Mouse (Mus musculus) G1E (cell line): Measurements from ENCODE around the gene Mcur1. TPM values are rescaled to one million over a fixed set of nuclear protein-coding genes. Genes with fewer than 3 reads are reported as not detected.

ENCODE experiments used
- ATAC-seq: 2 replicates; pipeline ENCODE4 v1.8.0; 2016; ENCODE audit warnings: mild to moderate bottlenecking; ENCODE audit not compliant: insufficient number of reproducible peaks, poor library complexity, low FRiP score, severe bottlenecking; ENCODE audit errors: extremely low read depth
- DNase-seq: peaks from one replicate; pipeline ENCODE4 v3.0.0; 2012; ENCODE audit warnings: low spot score
- H3K27me3 ChIP-seq: 2 replicates; pipeline ENCODE4 v1.6.1; 2012; ENCODE audit warnings: mild to moderate bottlenecking, low read length, inconsistent platforms; ENCODE audit not compliant: insufficient read depth
- H3K36me3 ChIP-seq: replicated peaks from 2 replicates; pipeline ENCODE3; 2012; ENCODE audit warnings: mild to moderate bottlenecking, inconsistent platforms
- H3K4me1 ChIP-seq: 2 replicates; pipeline ENCODE4 v1.6.1; 2012; ENCODE audit warnings: low read depth, low read length, inconsistent platforms, mixed read lengths; ENCODE audit not compliant: insufficient read depth
- H3K4me3 ChIP-seq: 2 replicates; pipeline ENCODE4 v1.5.1; 2012; ENCODE audit warnings: low read depth, mild to moderate bottlenecking, inconsistent platforms, low read length, moderate library complexity, mixed read lengths
- H3K9me3 ChIP-seq: replicated peaks from 2 replicates; pipeline ENCODE4 v1.6.1; 2012; ENCODE audit warnings: inconsistent platforms
- CTCF ChIP-seq: IDR thresholded peaks from 2 replicates; pipeline ENCODE4 v1.5.1; 2012; ENCODE audit warnings: low read depth, low read length, inconsistent platforms, mixed read lengths
- GATA1 ChIP-seq: IDR thresholded peaks from 2 replicates; pipeline ENCODE4 v1.6.1; 2012; ENCODE audit warnings: borderline replicate concordance, low read length, inconsistent platforms, mixed read lengths
- GATA2 ChIP-seq: IDR thresholded peaks from 2 replicates; pipeline ENCODE4 v1.6.1; 2012; ENCODE audit warnings: low read depth, low read length, inconsistent platforms, borderline replicate concordance
- POLR2AphosphoS5 ChIP-seq: IDR thresholded peaks from 2 replicates; pipeline ENCODE4 v1.6.1; 2012; ENCODE audit warnings: low read depth, low read length, inconsistent platforms; ENCODE audit not compliant: insufficient replicate concordance
- TAL1 ChIP-seq: conservative IDR thresholded peaks from 2 replicates; pipeline ENCODE4 v1.6.1; 2012; ENCODE audit warnings: low read depth, low read length, inconsistent platforms, mixed read lengths
- polyA plus RNA-seq: library from polyadenylated mRNA; stranded (reverse); fragments of >175 nt; gene quantifications from 2 replicates; pipeline ENCODE4 v1.2.3, GENCODE M21; 2012
- total RNA-seq, 2 experiments: library from RNA; stranded (forward) in 1 of 2; stranded (reverse) in 1 of 2; fragments of 200-1000 nt in 1 of 2; fragments of >200 nt in 1 of 2; fragmentation: Nextera tagmentation in 1 of 2; gene quantifications; 2 replicates each; pipeline ENCODE4 v1.2.3; 2014 to 2017

Mcur1 gene
- total and polyA plus RNA-seq, 3 experiments: 8.2 to 22.3 (median 14.8) TPM

GRCm38 (mm10) chr13:43516119-43516518 is 43.9 kb downstream of the Mcur1 start:
- DNase-seq (no peak), ATAC-seq (no peak)
- peaks cover 16% of the 10 kb centered on the region for H3K4me1 ChIP-seq
- peaks cover 22% of the 10 kb centered on the region for H3K27me3 ChIP-seq
- no peaks in the 10 kb centered on the region for H3K36me3 ChIP-seq
- no peak overlapping the region for H3K4me3 ChIP-seq
- H3K9me3 ChIP-seq: peaks cover 3% of the 10 kb centered on the region; the same call in 1 of the 2 replicates
- TF ChIP-seq GATA1: no peak
- TF ChIP-seq POLR2AphosphoS5: no peak
- no peak for TF ChIP-seq GATA2
- no peak for TF ChIP-seq CTCF
- no peak for TF ChIP-seq TAL1

DNA sequence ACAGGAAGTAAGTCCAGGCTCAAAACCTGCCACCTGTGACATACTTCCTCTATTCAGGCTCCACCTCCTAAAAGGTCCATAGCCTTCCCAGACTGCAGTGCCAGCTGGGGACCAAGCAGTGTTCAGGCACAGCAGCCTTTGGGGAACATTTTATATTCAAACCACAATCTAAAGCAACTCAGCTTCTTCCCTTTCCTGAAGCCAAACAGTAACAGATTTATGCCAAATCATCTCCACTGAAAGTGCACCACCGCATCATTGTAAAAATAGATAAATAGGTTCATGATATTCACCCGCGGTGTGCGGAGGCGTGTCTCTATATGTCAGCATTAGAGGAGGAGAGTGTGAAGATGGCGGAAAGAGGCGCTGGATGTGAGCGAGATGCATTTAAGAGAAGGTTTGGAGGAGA is 45.0 kb downstream of the Mcur1 start:
- peaks cover 19% of the 10 kb centered on the region for H3K27me3 ChIP-seq
- ATAC-seq: peak; percentile 15; the same call in 1 of the 2 replicates
- peaks cover 3% of the 10 kb centered on the region; the same call in 1 of the 2 replicates for H3K9me3 ChIP-seq
- TF ChIP-seq CTCF: no peak
- TF ChIP-seq POLR2AphosphoS5: no peak
- TF ChIP-seq GATA1: no peak
- TF ChIP-seq TAL1: no peak
- TF ChIP-seq GATA2: no peak
- no peaks in the 10 kb centered on the region for H3K36me3 ChIP-seq
- H3K4me1 ChIP-seq: peaks cover 18% of the 10 kb centered on the region
- no peak overlapping the region for H3K4me3 ChIP-seq
- peak; percentile 28 for DNase-seq

- H3K4me1 ChIP-seq: peaks cover 18% of the 10 kb centered on the region
- peaks cover 14% of the 10 kb centered on the region for H3K27me3 ChIP-seq
- ATAC-seq (no peak), DNase-seq (no peak)
- TF ChIP-seq POLR2AphosphoS5: no peak
- TF ChIP-seq TAL1: no peak
- no peak for TF ChIP-seq GATA2
- no peak for TF ChIP-seq CTCF
- TF ChIP-seq GATA1: no peak
- no peak overlapping the region for H3K4me3 ChIP-seq
- peaks cover 3% of the 10 kb centered on the region; the same call in 1 of the 2 replicates for H3K9me3 ChIP-seq
- H3K36me3 ChIP-seq: no peaks in the 10 kb centered on the region
Measured at GRCm38 (mm10) chr13:43512736-43513135, 47.3 kb downstream of the Mcur1 start.

- H3K27me3 ChIP-seq: peaks cover 14% of the 10 kb centered on the region
- H3K4me3 ChIP-seq: no peak overlapping the region
- H3K4me1 ChIP-seq: 0 out of 2 replicates have a peak, but pooled peaks cover 1% of the 10 kb centered on the region
- ATAC-seq (no peak), DNase-seq (no peak)
- no peak for TF ChIP-seq GATA1
- no peak for TF ChIP-seq GATA2
- no peak for TF ChIP-seq TAL1
- TF ChIP-seq POLR2AphosphoS5: no peak
- TF ChIP-seq CTCF: no peak
- no peaks in the 10 kb centered on the region for H3K9me3 ChIP-seq
- H3K36me3 ChIP-seq: no peaks in the 10 kb centered on the region
Measured at GRCm38 (mm10) chr13:43505798-43506197, 54.2 kb downstream of the Mcur1 start.

GRCm38 (mm10) chr13:43503395-43503850 is 56.6 kb downstream of the Mcur1 start:
- Histone ChIP-seq H3K4me3 (no peak overlapping the region), H3K9me3 (0 out of 2 replicates have a peak, but pooled peaks cover 2% of the 10 kb centered on the region), H3K36me3 (no peaks in the 10 kb centered on the region), H3K4me1 (peaks cover 6% of the 10 kb centered on the region; the same call in 1 of the 2 replicates), H3K27me3 (peaks cover 16% of the 10 kb centered on the region)
- TF ChIP-seq GATA2: no peak
- no peak for TF ChIP-seq GATA1
- no peak for TF ChIP-seq POLR2AphosphoS5
- no peak for TF ChIP-seq TAL1
- TF ChIP-seq CTCF: no peak
- no peak for ATAC-seq
- DNase-seq: no peak

DNA sequence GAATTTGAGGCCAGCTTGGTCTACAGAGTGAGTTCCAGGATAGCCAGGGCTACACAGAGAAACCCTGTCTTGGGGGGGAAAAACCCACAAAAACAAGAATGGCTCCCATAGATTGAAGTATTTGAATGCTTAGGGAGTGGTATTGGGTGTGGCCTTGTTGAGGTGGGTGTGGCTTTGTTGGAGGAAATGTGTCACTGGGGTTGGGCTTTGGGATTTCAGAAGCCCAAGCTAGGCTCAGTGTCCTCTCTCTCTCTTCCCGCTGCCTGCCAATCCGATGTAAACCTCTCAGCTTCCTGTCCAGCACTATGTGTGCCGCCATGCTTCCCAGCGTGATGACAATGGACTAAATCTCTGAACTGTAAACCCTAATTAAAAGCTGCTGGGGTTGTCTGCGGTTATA is 58.4 kb downstream of the Mcur1 start:
- H3K4me1 ChIP-seq: peaks cover 9% of the 10 kb centered on the region
- H3K4me3 ChIP-seq: no peak overlapping the region
- peaks cover 6% of the 10 kb centered on the region for H3K9me3 ChIP-seq
- DNase-seq: no peak
- no peak for ATAC-seq
- TF ChIP-seq GATA1: no peak
- no peak for TF ChIP-seq CTCF
- TF ChIP-seq TAL1: no peak
- TF ChIP-seq GATA2: no peak
- no peak for TF ChIP-seq POLR2AphosphoS5
- H3K27me3 ChIP-seq: peaks cover 9% of the 10 kb centered on the region
- no peaks in the 10 kb centered on the region for H3K36me3 ChIP-seq
